ENCODE assay signal across 17 mouse cellular contexts in the genomic region with DNA sequence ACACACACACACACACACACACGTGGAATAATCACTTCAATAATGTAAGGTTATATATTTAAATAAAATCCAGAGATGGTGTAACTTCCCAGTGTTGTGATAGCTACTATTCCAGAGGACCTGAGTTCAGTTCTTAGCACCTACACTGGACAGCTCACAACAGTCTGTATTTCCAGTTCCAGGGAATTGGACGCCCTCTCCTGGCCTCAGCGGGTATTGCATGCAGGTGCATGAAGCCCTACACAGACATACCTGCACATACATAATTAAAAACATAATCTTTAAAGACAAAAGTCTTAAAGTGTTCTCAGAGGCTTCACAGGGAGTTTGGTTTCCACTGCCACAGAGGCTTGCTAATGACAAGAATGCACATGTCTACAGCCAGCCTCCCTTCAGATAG. TPM values are rescaled to one million over a fixed set of nuclear protein-coding genes. Genes with fewer than 3 reads are reported as not detected.
DNase-seq lines count a peak whose midpoint lies in the region; ATAC-seq and TF ChIP-seq lines count a peak whose summit lies in the region.
"Had no signal": no experiment of that assay in that cellular context is flagged by ENCODE, and none has a peak within 500 bp of the region (broad histone marks: within the 10 kb centered on the region; RNA-seq: fewer than 3 reads in every experiment).

No protein-coding gene starts in this region.

- no peaks in the 10 kb centered on the region for H3K27me3 ChIP-seq in CH12.LX (replicated peaks)
- H3K27me3 ChIP-seq: lung, embryonic 15.5 days had no signal

- no peak overlapping the region for H3K4me2 ChIP-seq in CH12.LX (ENCODE audit: insufficient read depth, low read depth, poor library complexity, severe bottlenecking)
- H3K4me2 ChIP-seq: lung, embryonic 15.5 days had no signal

- H3K36me3 ChIP-seq in CH12.LX (replicated peaks in 1 of 2; ENCODE audit: control insufficient read depth in 1 of 2, insufficient read depth in 1 of 2, low read length in 1 of 2): peaks cover 0 to 59% of the 10 kb centered on the region in 2 experiments
- H3K36me3 ChIP-seq: lung, embryonic 15.5 days had no signal

- dilution Hi-C loops in CH12.LX (cut with MboI; ENCODE audit: extremely low pct_ligation_motif_present, extremely low pct_unique_long_range_greater_than_20kb, low sequenced_read_pairs): no loop called here

- ATAC-seq in erythroid progenitor cell, adult 5-6 weeks (replicated peaks; ENCODE audit: low FRiP score, poor library complexity, severe bottlenecking): no peak

- H3K9ac ChIP-seq in CH12.LX (ENCODE audit: insufficient read depth, low read depth): no peak overlapping the region
- H3K9ac ChIP-seq: lung, embryonic 15.5 days had no signal

- TF ChIP-seq EP300 in CH12.LX (IDR thresholded peaks at IDR 0.05; ENCODE audit: low read length): no peak

- peaks cover 11 to 33% of the 10 kb centered on the region in 2 experiments for H3K4me1 ChIP-seq in CH12.LX (ENCODE audit: control insufficient read depth in 1 of 2, insufficient read depth in 2 of 2)
- peaks cover 6% of the 10 kb centered on the region for H3K4me1 ChIP-seq in bone marrow, adult 2 months (ENCODE audit: control insufficient read depth, insufficient read depth, low read length)

- intact Hi-C loops in left cerebral cortex, adult 2 months (cut with DNase I): no loop called here
- intact Hi-C loops in left cerebral cortex, postnatal 14 days (cut with DNase I): no loop called here
- intact Hi-C loops in heart, postnatal 25 days (cut with DNase I): no loop called here

- no peak overlapping the region for H3K4me3 ChIP-seq in left cerebral cortex, adult 2 months
- H3K4me3 ChIP-seq in CH12.LX (replicated peaks in 1 of 3; ENCODE audit: low read depth in 2 of 3, low read length in 2 of 3, poor library complexity in 1 of 3): no peak overlapping the region
- no peak overlapping the region for H3K4me3 ChIP-seq in bone marrow, adult 2 months (replicated peaks; ENCODE audit: control insufficient read depth, low read depth, low read length)
- H3K4me3 ChIP-seq: heart, embryonic 10.5 days; hindbrain, embryonic 10.5 days; lung, embryonic 15.5 days; midbrain, embryonic 10.5 days had no signal

- no peak for DNase-seq in left cerebral cortex, adult 2 months (ENCODE audit: extremely low spot score in 1 of 2, low spot score in 2 of 2)
- no peak for DNase-seq in left cerebral cortex, postnatal 14 days (ENCODE audit: low spot score in 2 of 2)
- peak; percentile 66 to 70 for DNase-seq in B cell, adult 2 months
- DNase-seq in CH12.LX (ENCODE audit: extremely low read depth): no peak
- no peak for DNase-seq in heart, postnatal 25 days (ENCODE audit: low spot score)
- DNase-seq: adrenal gland, postnatal 14 days; cerebellum, adult 11 months; kidney, adult 9 months; layer of hippocampus, adult 9-11 months; left cerebral cortex, postnatal 4 days; right cerebral cortex, postnatal 4 days had no signal

- H3K27ac ChIP-seq in left cerebral cortex, adult 2 months: no peak overlapping the region
- H3K27ac ChIP-seq in CH12.LX (ENCODE audit: insufficient read depth, low read depth): no peak overlapping the region
- H3K27ac ChIP-seq in bone marrow, adult 2 months (ENCODE audit: control insufficient read depth, insufficient read depth, low read depth, low read length, poor library complexity): no peak overlapping the region
- H3K27ac ChIP-seq: heart, embryonic 10.5 days; hindbrain, embryonic 10.5 days; lung, embryonic 15.5 days; midbrain, embryonic 10.5 days had no signal

- peak; percentile 16 for TF ChIP-seq RAD21 in CH12.LX (IDR thresholded peaks at IDR 0.05; ENCODE audit: low read depth, low read length)

- in situ Hi-C loops in CH12.LX (cut with MboI; ENCODE audit: low pct_ligation_motif_present, low pct_unique_long_range_greater_than_20kb, low sequenced_read_pairs): no loop called here

- no peak for TF ChIP-seq POLR2A in CH12.LX (IDR thresholded peaks at IDR 0.05; ENCODE audit: low read depth, low read length)
- no peak for TF ChIP-seq POLR2A in bone marrow, adult 2 months (IDR thresholded peaks at IDR 0.05; ENCODE audit: borderline replicate concordance, control insufficient read depth, low read depth, low read length)

- TF ChIP-seq CTCF in left cerebral cortex, adult 2 months (IDR thresholded peaks at IDR 0.05): peak; percentile 52
- peak; percentile 27 to 31; a peak in 3 of 4 replicates for TF ChIP-seq CTCF in CH12.LX (conservative IDR thresholded peaks at IDR 0.05 in 1 of 2, IDR thresholded peaks at IDR 0.05 in 1 of 2; ENCODE audit: low read depth in 2 of 2, low read length in 2 of 2)
- peak; percentile 43; the same call in 1 of the 2 replicates for TF ChIP-seq CTCF in bone marrow, adult 2 months (IDR thresholded peaks at IDR 0.05; ENCODE audit: control insufficient read depth, insufficient read depth, low read length)

- no peaks in the 10 kb centered on the region; the same call in 1 of the 2 replicates for H3K79me2 ChIP-seq in CH12.LX (replicated peaks; ENCODE audit: control insufficient read depth, extremely low read depth, insufficient read depth, poor library complexity, severe bottlenecking)

- peaks cover 2% of the 10 kb centered on the region for H3K9me3 ChIP-seq in CH12.LX (replicated peaks; ENCODE audit: low read length)
- H3K9me3 ChIP-seq: heart, embryonic 10.5 days; lung, embryonic 15.5 days; midbrain, embryonic 10.5 days had no signal

- 75% methylated on average over 3 of the region's 3 CpGs for WGBS in bone marrow, adult 2 months

TF ChIP-seq in CH12.LX, 34 proteins besides CTCF, POLR2A, EP300 and RAD21:
- no peak for TF ChIP-seq MAX (IDR thresholded peaks at IDR 0.05; ENCODE audit: low read length)
- no peak for TF ChIP-seq CHD2 (IDR thresholded peaks at IDR 0.05; ENCODE audit: low read length)
- peak; percentile 33; the same call in 1 of the 2 replicates for TF ChIP-seq SMC3 (IDR thresholded peaks at IDR 0.05; ENCODE audit: low read depth, low read length)

RNA-seq across cellular contexts. Expression of a gene that starts 6.3 kb away (rescaled TPM):
- 10 to 100 TPM; 25.2 to 31.0 TPM for total RNA-seq in left cerebral cortex, adult 2 months (2021)
- total RNA-seq in left cerebral cortex, postnatal 14 days (2021): 10 to 100 TPM; 21.8 to 22.9 TPM
- total RNA-seq in CH12.LX (2012; rRNA removed): 11.1 and 11.5 TPM in 2 replicates
- 14.6 and 16.7 TPM in 2 replicates for total RNA-seq in CH12.LX (2014; rRNA removed)
- polyA plus RNA-seq in CH12.LX (2012; ENCODE audit: insufficient read length, low read depth): 8.0 and 8.7 TPM in 2 replicates
- 24.0 and 38.4 TPM in 2 replicates for polyA plus RNA-seq in bone marrow, adult 2 months (2011; ENCODE audit: insufficient read depth, insufficient read length, low replicate concordance, missing spikeins)
- total RNA-seq in erythroid progenitor cell, adult 5-6 weeks (2015; ENCODE audit: low replicate concordance): 26.0 and 58.4 TPM in 2 replicates
- total RNA-seq in erythroid progenitor cell, adult 5-6 weeks (2017; ENCODE audit: low replicate concordance): 25.1 and 27.7 TPM in 2 replicates
- 10 to 100 TPM; 32.8 to 35.2 TPM for total RNA-seq in heart, postnatal 25 days (2021)

RNA-seq across cellular contexts. Expression of a gene that starts 35.6 kb away (rescaled TPM):
- not detected for total RNA-seq in left cerebral cortex, adult 2 months (2021)
- under 1 TPM; 0.66 to 0.88 TPM for total RNA-seq in left cerebral cortex, postnatal 14 days (2021)
- total RNA-seq in CH12.LX (2012; rRNA removed) (0.84 and 1.1 TPM in 2 replicates), CH12.LX (2014; rRNA removed) (1.6 and 1.8 TPM in 2 replicates)
- polyA plus RNA-seq in CH12.LX (2012; ENCODE audit: insufficient read length, low read depth): 4.0 and 5.6 TPM in 2 replicates
- 3.2 TPM in 1 of 2 replicates, not detected in the other for polyA plus RNA-seq in bone marrow, adult 2 months (2011; ENCODE audit: insufficient read depth, insufficient read length, low replicate concordance, missing spikeins)
- total RNA-seq in erythroid progenitor cell, adult 5-6 weeks (2015; ENCODE audit: low replicate concordance): not detected in 2 replicates
- not detected in 2 replicates for total RNA-seq in erythroid progenitor cell, adult 5-6 weeks (2017; ENCODE audit: low replicate concordance)
- 1 to 10 TPM; 1.6 to 2.2 TPM for total RNA-seq in heart, postnatal 25 days (2021)

RNA-seq across cellular contexts. Expression of a gene that starts 41.6 kb away (rescaled TPM):
- total RNA-seq in left cerebral cortex, adult 2 months (2021): 10 to 100 TPM; 74.6 to 90.0 TPM
- 100 to 1,000 TPM; 106 to 114 TPM for total RNA-seq in left cerebral cortex, postnatal 14 days (2021)
- total RNA-seq in CH12.LX (2012; rRNA removed): 5.6 and 8.2 TPM in 2 replicates
- total RNA-seq in CH12.LX (2014; rRNA removed): 2.2 and 3.2 TPM in 2 replicates
- polyA plus RNA-seq in CH12.LX (2012; ENCODE audit: insufficient read length, low read depth): 6.4 and 10.0 TPM in 2 replicates
- polyA plus RNA-seq in bone marrow, adult 2 months (2011; ENCODE audit: insufficient read depth, insufficient read length, low replicate concordance, missing spikeins): 23.1 and 35.7 TPM in 2 replicates
- 33.5 and 46.5 TPM in 2 replicates for total RNA-seq in erythroid progenitor cell, adult 5-6 weeks (2015; ENCODE audit: low replicate concordance)
- total RNA-seq in erythroid progenitor cell, adult 5-6 weeks (2017; ENCODE audit: low replicate concordance): 28.2 and 32.9 TPM in 2 replicates
- 10 to 100 TPM; 32.6 to 40.8 TPM for total RNA-seq in heart, postnatal 25 days (2021)

Comparison
In these comparisons a context has a peak if more than half of its experiments do, and no peak if none do; other contexts are left out.
1. DNase-seq: peak in B cell, adult 2 months (2 of 2); none in left cerebral cortex, adult 2 months (0 of 2), left cerebral cortex, postnatal 14 days (0 of 2), CH12.LX (single experiment) and heart, postnatal 25 days (single experiment).
2. Peak in every context shown above with its lines, with median percentiles within 50 percentile points of each other: CTCF ChIP-seq.